Mouse (Mus musculus) neural tube, embryonic 14.5 days (tissue): ENCODE data around the gene Ensa. TPM values are rescaled to one million over a fixed set of nuclear protein-coding genes. Genes with fewer than 3 reads are reported as not detected.

Experiments used
- ATAC-seq: fragments of 200-750 bp; cut with Nextera tagmentation; 2 replicates; pipeline ENCODE4 v1.8.0; 2017; ENCODE audit warnings: low read depth, mild to moderate bottlenecking, moderate TSS enrichment, moderate library complexity
- H3K27ac ChIP-seq: fragments of 300-500 bp; sonication (generic); 2 replicates; pipeline ENCODE4 v1.5.1; 2014; ENCODE audit warnings: low read depth, mild to moderate bottlenecking, control low read depth, low read length, moderate library complexity, mixed read lengths
- H3K27me3 ChIP-seq: fragments of 300-500 bp; sonication (generic); 2 replicates; pipeline ENCODE4 v1.6.1; 2014; ENCODE audit warnings: low read length; ENCODE audit not compliant: control insufficient read depth, insufficient read depth
- H3K36me3 ChIP-seq: fragments of 300-500 bp; sonication (generic); 2 replicates; pipeline ENCODE4 v1.6.1; 2014; ENCODE audit warnings: low read length, mixed read lengths; ENCODE audit not compliant: control insufficient read depth, insufficient read depth
- H3K4me1 ChIP-seq: fragments of 300-500 bp; sonication (generic); 2 replicates; pipeline ENCODE4 v1.6.1; 2014; ENCODE audit warnings: low read length; ENCODE audit not compliant: control insufficient read depth, insufficient read depth
- H3K4me2 ChIP-seq: fragments of 300-500 bp; sonication (generic); 2 replicates; pipeline ENCODE4 v1.6.1; 2014; ENCODE audit warnings: mild to moderate bottlenecking, low read depth, low read length, control low read depth
- H3K4me3 ChIP-seq: fragments of 300-500 bp; sonication (generic); 2 replicates; pipeline ENCODE4 v1.5.1; 2014; ENCODE audit warnings: low read depth, low read length, control low read depth, mixed read lengths
- H3K9ac ChIP-seq: fragments of 300-500 bp; sonication (generic); replicated peaks from 2 replicates; pipeline ENCODE4 v1.6.1; 2014; ENCODE audit warnings: low read depth, mild to moderate bottlenecking, control low read depth, low read length, mixed read lengths
- H3K9me3 ChIP-seq: fragments of 300-500 bp; sonication (generic); 2 replicates; pipeline ENCODE4 v1.6.1; 2016; ENCODE audit warnings: low read length; ENCODE audit not compliant: control insufficient read depth
- WGBS: fragments of 180-500 bp; shearing (Covaris S2); extraction: QIAGEN DNeasy Blood & Tissue Kit; methylation state at CpG from one replicate; pipeline ENCODE4 v1.1.7; 2014; 5-methylcytosine and 5-hydroxymethylcytosine counted together
- polyA plus RNA-seq: library from polyadenylated mRNA; unstranded; fragments of >200 nt; fragmentation: Nextera tagmentation; extraction: Ambion mirVana; gene quantifications from 2 replicates; pipeline ENCODE4 v1.2.1, GENCODE M21; 2014

The Ensa gene
- 94.2 and 101 TPM in 2 replicates for polyA plus RNA-seq

- Histone ChIP-seq H3K4me1 (peaks cover 16% of the 10 kb centered on the region), H3K27ac (peak within 1 kb of the TSS; percentile 94), H3K4me3 (peak within 1 kb of the TSS; percentile 64), H3K27me3 (no peaks in the 10 kb centered on the region), H3K9me3 (no peaks in the 10 kb centered on the region), H3K9ac (peak within 1 kb of the TSS; percentile 56), H3K36me3 (peaks cover 25% of the 10 kb centered on the region), H3K4me2 (peak within 1 kb of the TSS; percentile 53)
- peak; percentile 99 for ATAC-seq
- WGBS: under 1% methylated on average over 44 of the region's 44 CpGs
These were observed at the start of gene Ensa for GRCm38 (mm10) chr3:95624628-95625503. Ensa (plus strand) TSS chr3:95624993.

- Histone ChIP-seq H3K27ac (peak overlapping the region; percentile 48; the same call in 1 of the 2 replicates), H3K9me3 (no peaks in the 10 kb centered on the region), H3K36me3 (no peaks in the 10 kb centered on the region), H3K4me2 (peak overlapping the region; percentile 64), H3K4me1 (peaks cover 7% of the 10 kb centered on the region; the same call in 1 of the 2 replicates), H3K4me3 (peak overlapping the region; percentile 58), H3K9ac (peak overlapping the region; percentile 44; the same call in 1 of the 2 replicates), H3K27me3 (no peaks in the 10 kb centered on the region)
- whole genome bisulfite sequencing: 53% methylated on average over 8 of the region's 8 CpGs
- ATAC-seq: no peak; the same call in 1 of the 2 replicates
These were observed 36.8 kb upstream of the Ensa start for GRCm38 (mm10) chr3:95587754-95588603.

GRCm38 (mm10) chr3:95588604-95589086 is 36.1 kb upstream of the Ensa start, which contains the start of gene Golph3l:
Golph3l (plus strand) TSS chr3:95588934.
- H3K4me2 ChIP-seq: peak within 1 kb of the TSS; percentile 75
- peak within 1 kb of the TSS; percentile 48; the same call in 1 of the 2 replicates for H3K27ac ChIP-seq
- H3K27me3 ChIP-seq: no peaks in the 10 kb centered on the region
- ATAC-seq: peak; percentile 100
- H3K9ac ChIP-seq: peak within 1 kb of the TSS; percentile 47
- under 1% methylated on average over 12 of the region's 12 CpGs for WGBS
- peaks cover 7% of the 10 kb centered on the region; the same call in 1 of the 2 replicates for H3K4me1 ChIP-seq
- no peaks in the 10 kb centered on the region for H3K9me3 ChIP-seq
- no peaks in the 10 kb centered on the region; the same call in 1 of the 2 replicates for H3K36me3 ChIP-seq
- H3K4me3 ChIP-seq: peak within 1 kb of the TSS; percentile 58

DNA sequence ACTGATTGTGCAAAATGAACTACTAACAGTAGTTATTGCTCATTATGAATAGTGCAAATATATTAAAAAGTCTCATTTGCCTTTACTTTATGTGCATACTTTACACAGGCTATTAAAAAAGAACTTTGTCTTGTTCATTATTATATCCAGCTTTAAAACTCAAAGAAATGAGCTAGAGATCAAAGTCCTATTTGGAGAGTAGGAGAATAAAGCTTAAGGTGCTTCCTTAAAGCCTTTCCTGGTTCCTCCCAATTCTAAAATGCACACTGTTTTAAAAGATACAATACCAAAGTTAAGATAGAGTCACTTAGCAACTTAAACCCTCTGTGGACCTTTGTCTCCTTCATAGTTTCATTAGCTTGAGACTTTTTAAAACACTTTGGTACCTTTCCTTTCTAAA is 26.1 kb upstream of the Ensa start:
- ATAC-seq: no peak
- no peak overlapping the region for H3K4me3 ChIP-seq
- H3K27ac ChIP-seq: no peak overlapping the region
- no peak overlapping the region for H3K4me2 ChIP-seq
- peaks cover 11% of the 10 kb centered on the region for H3K36me3 ChIP-seq
- H3K27me3 ChIP-seq: no peaks in the 10 kb centered on the region
- no peaks in the 10 kb centered on the region for H3K4me1 ChIP-seq
- H3K9me3 ChIP-seq: no peaks in the 10 kb centered on the region
- H3K9ac ChIP-seq: no peak overlapping the region

- no peak for ATAC-seq
- Histone ChIP-seq H3K4me1 (no peaks in the 10 kb centered on the region), H3K4me3 (no peak overlapping the region), H3K36me3 (no peaks in the 10 kb centered on the region), H3K9me3 (no peaks in the 10 kb centered on the region), H3K27me3 (no peaks in the 10 kb centered on the region), H3K9ac (no peak overlapping the region), H3K4me2 (no peak overlapping the region), H3K27ac (no peak overlapping the region)
- 87% methylated on average over 3 of the region's 3 CpGs for WGBS
These were observed 23.5 kb upstream of the Ensa start for GRCm38 (mm10) chr3:95601287-95601686.

DNA sequence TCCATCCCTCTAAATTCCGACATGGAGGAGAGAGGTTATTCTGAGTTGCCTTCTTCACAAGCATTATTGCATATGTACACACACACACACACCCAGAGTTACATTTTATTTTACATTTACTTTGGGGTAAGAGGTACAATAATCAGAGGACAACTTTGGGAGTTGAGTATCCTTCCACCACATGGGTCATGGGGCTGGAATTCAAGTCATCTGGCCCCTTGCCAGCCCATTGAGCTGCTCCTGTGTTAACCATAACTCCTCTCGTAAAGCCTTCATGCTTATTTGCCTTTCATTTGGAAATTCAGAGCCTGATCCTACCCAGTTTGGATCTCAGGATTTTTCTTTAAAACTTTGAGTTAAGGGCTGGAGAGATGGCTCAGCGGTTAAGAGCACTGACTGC is 18.7 kb upstream of the Ensa start:
- Histone ChIP-seq H3K4me1 (no peaks in the 10 kb centered on the region), H3K27ac (no peak overlapping the region), H3K4me2 (no peak overlapping the region), H3K9ac (no peak overlapping the region), H3K36me3 (peaks cover 16% of the 10 kb centered on the region; the same call in 1 of the 2 replicates), H3K9me3 (no peaks in the 10 kb centered on the region), H3K27me3 (no peaks in the 10 kb centered on the region), H3K4me3 (no peak overlapping the region)
- ATAC-seq: no peak
- 84% methylated on average over 3 of the region's 3 CpGs for WGBS

DNA sequence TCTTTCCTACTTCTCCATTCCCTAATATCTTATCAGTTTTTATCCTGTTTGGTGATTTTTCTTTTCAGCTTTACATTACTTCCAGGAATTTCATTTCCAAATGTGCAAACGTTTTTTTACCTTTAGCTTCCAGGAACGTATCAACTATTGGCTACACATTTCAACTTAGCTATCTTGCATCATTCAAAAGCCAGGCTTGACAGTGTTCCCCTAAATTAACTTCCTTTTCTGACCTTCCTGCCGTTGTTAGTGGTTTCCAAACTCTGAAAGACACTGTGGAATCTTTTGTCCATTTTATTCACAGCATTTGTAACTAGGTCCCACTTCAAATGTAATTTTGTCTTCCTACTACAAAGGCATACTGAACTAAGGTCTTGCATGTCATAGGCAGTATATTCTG is 15.6 kb upstream of the Ensa start:
- Histone ChIP-seq H3K4me3 (no peak overlapping the region), H3K4me1 (no peaks in the 10 kb centered on the region), H3K9ac (no peak overlapping the region), H3K27ac (no peak overlapping the region), H3K4me2 (no peak overlapping the region), H3K27me3 (no peaks in the 10 kb centered on the region), H3K36me3 (peaks cover 16% of the 10 kb centered on the region; the same call in 1 of the 2 replicates), H3K9me3 (no peaks in the 10 kb centered on the region)
- 75% methylated on average over 3 of the region's 3 CpGs for WGBS
- no peak for ATAC-seq

DNA sequence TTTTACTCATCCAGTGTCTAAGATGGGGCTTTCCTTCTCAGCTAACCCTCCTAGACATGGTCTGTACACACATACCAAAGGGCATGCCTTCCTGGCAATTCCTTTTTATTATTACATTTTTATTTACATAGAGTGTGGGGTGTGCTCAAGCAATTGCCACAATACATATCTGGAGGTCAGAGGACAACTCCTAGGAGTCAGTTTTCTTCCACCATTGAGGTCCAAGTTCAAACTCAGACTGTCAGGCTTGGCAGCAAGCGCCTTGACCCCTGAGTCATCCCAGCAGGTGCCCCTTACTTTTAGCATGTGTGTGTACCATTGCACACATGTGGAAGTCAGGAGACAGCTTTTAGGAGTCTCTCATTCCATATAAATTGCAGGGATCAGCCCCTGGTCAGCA is 10.8 kb upstream of the Ensa start:
- ATAC-seq: no peak
- Histone ChIP-seq H3K9ac (no peak overlapping the region), H3K27me3 (no peaks in the 10 kb centered on the region), H3K4me3 (no peak overlapping the region), H3K36me3 (peaks cover 36% of the 10 kb centered on the region), H3K4me2 (no peak overlapping the region), H3K27ac (no peak overlapping the region), H3K9me3 (no peaks in the 10 kb centered on the region), H3K4me1 (no peaks in the 10 kb centered on the region)
- 100% methylated on average over 1 of the region's 1 CpGs for whole genome bisulfite sequencing
